Mouse (Mus musculus) adrenal gland, postnatal 25 days (tissue): ENCODE results near the gene Otos. TPM values are rescaled to one million over a fixed set of nuclear protein-coding genes. Genes with fewer than 3 reads are reported as not detected.
A peak's percentile ranks its signal among the peaks of the same experiment; 100 is the strongest.

Experiments used
- DNase-seq: peaks from one replicate; pipeline ENCODE4 v3.0.0; 2021; ENCODE audit warnings: mixed read lengths
- total RNA-seq: library from RNA; stranded (reverse); gene quantifications from 2 replicates; pipeline ENCODE4 v1.2.3, GENCODE M21; 2021

Otos gene
- total RNA-seq, 1 experiment from 2014 or later = not detected

- no peak for DNase-seq
Observed at GRCm38 (mm10) chr1:92646601-92647000, 2.0 kb downstream of the Otos start.

DNA sequence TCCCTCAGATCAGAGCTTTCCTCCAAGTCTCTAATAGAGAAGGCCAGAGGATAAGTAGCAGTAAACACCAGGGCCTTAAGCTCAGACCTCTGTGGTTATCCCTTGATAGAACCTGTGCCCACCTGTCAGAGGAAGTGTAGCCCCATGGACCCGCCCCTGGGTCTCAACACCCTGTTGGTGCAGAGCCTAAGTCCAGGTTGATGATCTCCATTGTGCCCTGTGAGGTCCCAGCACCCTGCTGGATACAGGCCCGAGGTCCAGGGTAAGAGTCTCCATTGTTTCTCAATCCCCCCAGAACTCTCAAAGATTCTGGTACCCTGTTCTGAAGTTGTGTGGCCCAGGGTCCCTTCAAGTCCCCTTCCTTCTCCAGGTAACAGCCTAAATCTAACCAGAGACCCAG is 2.5 kb downstream of the Otos start:
- no peak for DNase-seq

GRCm38 (mm10) chr1:92644916-92645315 is 3.7 kb downstream of the Otos start:
- no peak for DNase-seq

DNA sequence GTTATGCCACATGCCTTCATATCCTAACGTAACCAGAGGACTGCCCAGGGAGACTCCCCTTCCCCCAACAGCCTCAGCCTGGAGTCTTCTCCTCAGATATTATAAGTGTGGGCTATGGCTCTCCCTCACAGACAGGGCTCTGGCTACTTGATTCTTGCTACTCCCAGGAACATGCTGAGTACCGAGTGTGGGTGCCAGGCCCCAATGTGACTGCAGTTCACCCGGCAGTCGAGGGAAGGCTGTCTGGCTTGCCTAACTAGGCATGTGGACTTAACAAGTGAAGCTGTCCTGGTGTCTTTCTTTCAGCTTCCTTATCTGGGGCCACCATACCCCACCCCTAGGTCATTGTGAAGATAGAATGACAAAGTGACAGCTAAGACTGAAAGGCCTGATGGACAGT is 5.0 kb downstream of the Otos start:
- no peak for DNase-seq

- DNase-seq = peak; percentile 90
Observed at GRCm38 (mm10) chr1:92641514-92642272, 6.9 kb downstream of the Otos start, which contains the start of gene Cops9. Gene Cops9, minus strand, starts transcription at chr1:92641985.

DNA sequence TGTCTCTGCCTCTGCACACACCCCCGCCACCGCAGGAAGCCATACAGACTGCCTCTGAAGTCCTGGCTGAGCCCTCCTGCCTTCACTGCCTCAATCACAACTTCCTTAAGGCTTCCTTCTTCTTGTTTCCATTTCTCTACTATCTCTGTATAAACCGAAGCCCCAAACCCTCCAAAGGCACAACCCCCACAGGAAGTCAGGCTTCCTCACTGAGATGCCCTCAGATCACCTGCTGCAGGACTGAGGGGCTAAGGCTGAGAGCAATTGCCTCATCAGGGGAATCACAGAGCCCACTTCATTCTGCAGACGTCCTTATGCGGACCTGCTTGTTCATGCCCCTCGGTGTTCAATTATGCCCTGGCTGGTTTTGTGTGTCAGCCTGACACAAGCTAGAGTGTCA is 8.2 kb downstream of the Otos start:
- no peak for DNase-seq

DNA sequence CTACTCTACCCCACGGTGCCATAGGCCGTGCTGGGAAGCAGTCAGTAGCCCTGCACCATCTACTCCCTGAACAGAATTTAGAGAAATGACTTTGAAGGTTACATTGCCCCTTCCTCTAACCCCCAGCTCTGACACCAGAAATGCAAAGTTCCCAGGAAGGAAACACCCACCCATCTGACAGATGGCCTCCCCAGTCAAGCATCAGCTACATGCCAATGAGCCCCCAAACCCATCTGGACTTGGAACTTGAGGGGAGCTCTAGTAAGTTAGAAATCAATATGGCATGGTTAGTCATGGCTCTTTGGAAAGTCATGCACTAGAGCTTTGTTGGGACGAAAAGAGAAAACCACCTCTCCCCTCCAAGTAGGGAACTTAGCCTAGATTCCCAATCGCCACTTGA is 9.9 kb downstream of the Otos start:
- DNase-seq = no peak

DNA sequence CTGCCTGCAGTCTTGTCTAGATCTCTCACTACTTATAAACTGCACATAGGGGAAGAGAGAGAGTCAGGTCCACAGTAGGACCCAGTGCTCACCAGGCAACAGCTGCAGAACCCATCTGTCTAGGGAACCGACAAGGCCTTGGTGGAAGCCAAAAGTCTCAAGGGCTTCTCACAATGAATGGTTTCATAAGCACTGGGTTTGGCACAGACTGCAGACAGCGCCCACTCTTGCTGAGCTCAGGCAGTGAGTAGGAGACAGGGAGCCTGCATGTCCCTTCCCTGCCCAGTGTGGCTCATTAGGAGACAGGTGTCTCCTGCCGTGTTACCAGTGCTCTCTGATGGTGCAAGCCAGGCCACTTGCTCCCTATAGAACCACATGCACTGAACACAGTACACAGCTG is 10.5 kb downstream of the Otos start:
- peak; percentile 32 for DNase-seq

DNA sequence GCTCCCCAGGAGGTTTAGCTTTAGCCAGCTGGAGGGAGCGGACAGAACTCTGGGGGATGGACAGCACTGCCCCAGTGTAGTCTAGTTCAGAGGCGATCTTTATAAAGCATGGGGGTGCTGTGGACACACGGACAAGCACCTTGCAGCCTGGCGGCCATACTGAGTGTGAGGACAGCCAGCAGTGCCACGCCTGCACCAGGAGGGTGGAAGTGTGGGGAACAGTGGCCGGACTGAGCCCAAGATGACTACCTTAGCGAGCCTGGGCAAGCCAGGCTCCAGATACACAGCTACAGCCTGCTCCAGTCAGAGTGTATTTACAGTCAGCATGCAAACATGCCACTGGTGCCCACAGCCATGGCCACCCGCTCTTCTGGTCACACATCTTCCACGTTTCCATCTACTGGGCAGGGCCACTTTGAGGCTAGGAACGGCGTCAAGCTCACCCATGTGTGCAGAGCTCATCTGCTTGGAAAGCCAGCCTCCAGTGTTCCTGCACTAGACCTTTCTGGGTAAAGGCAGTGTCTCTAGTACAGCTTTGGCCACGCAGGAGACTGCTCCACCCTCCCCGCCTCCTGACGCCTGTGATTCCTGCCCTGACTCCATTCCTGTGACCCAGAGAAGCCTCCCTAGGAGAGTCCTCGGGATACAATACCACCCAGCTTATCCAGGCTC is 11.0 kb downstream of the Otos start:
- no peak for DNase-seq

DNA sequence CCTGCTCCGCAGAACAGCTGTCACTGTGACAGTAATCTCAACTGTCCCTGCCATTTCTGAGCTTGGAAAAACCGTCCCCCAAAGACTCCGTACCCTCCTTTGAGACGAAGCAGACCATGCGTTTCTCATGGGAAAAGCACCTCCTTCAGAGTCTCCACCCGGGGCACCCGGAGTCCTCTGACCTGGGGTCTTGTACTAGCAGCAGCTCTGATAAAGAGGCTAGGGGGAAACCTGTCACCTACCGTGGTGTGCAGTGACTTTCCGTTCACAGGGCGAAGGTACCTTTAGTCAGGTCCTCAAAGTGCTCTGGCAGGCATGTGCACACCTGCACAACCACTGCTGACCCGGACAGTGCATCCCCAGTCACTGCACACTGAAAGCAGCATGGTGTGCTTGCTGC is 12.0 kb downstream of the Otos start:
- no peak for DNase-seq

GRCm38 (mm10) chr1:92636015-92636414 is 12.6 kb downstream of the Otos start:
- no peak for DNase-seq

GRCm38 (mm10) chr1:92634976-92635599 is 13.6 kb downstream of the Otos start:
- no peak for DNase-seq

DNA sequence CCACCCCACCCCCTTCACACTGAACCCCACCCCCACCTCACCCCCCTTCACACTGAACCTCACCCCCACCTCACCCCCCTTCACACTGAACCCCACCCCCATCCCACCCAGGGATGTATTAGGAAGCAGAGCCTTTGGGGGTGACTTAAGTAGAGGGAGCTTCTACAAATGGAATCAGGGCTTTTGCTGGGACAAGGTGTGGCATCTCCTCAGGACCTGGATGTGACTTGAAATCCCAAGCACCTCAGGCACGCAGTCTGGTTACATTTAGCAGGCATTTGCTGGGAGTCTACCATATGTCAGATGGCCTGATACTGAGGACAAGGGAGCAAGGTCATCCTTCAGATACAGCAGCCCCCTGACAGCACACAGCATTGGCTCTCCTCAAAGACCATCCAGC is 14.1 kb downstream of the Otos start:
- DNase-seq = no peak

DNA sequence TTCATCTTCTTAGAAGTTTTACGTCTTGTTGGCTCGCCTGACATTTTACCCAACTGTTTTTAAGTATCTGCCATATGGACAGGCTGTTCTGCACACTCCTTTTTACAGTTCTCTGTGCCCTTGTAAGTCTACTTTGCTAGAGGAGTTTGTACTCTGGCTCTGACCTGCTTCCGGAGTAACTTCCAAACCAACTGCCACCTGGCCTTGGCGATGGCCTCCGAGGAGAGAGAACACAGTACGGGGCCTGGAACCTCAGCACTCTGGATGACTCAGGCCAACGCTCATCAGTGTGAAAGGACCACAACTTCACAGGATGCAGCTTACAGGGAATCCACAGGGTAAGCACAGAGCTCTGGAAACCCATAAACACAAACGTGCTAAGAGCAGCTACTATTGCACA is 14.9 kb downstream of the Otos start:
- DNase-seq = no peak

GRCm38 (mm10) chr1:92632948-92633347 is 15.7 kb downstream of the Otos start:
- no peak for DNase-seq

DNA sequence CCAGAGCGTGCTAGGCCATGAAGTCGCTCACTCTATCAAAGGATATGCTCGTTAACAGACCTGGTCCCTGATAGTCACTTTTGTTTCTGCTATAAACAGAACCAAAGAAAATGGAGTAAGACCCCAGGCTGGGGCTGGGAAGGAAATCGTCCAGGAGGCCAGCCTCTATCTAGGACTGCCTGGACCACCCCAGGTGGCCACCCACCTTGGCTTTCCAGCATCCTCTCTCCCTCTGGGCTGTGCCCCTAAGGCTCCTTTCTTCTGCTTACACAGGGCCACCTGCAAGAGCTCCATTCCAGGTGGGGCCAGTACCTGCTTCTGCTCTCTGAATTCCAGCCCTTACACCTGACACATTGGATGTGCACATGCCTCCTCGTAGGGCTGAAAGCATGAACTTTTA is 16.4 kb downstream of the Otos start:
- DNase-seq = no peak

- no peak for DNase-seq
Observed at GRCm38 (mm10) chr1:92628227-92628626, 20.4 kb downstream of the Otos start.

DNA sequence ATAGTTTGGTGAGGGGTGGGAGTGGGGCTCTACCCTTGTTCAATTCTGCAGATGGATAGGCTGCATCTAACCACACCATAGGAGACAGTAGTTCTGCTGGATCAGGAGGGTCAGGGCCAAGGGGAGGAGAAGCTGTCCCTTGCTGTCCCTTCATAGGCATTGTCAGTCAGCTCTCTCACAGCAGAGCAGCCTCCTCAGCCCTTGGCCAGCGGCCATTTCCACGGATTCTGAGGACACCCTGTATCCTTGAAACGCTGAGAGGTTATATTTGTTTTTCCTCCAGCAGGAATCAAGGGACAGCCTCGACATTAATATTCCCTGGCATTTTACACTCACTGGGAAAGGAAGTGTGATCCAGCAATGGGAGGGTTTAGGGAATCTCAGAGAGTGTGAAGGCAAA is 30.3 kb downstream of the Otos start:
- peak; percentile 84 for DNase-seq

GRCm38 (mm10) chr1:92617488-92617887 is 31.2 kb downstream of the Otos start, which contains the start of gene Olfr12:
Gene Olfr12, plus strand, starts transcription at chr1:92617788.
- DNase-seq = no peak

DNA sequence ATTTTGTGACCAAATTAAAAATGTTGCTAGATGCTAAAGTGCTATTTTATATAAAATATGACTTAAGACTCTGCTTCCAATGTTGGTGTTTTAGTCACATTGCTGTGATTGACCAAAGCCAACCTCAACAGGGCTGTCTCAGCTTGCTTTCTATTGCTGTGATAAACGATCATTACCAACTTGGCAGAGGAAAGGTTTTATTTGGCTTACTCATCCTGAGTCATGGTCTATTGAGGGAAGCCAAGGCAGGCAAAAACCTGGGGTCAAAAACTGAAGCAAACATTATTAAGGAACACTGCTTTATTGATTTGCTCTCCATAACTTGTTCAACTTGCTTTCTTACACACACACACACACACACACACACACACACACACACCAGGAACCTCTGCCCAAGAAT is 32.6 kb downstream of the Otos start:
- no peak for DNase-seq

- DNase-seq = no peak
Observed at GRCm38 (mm10) chr1:92614516-92614915, 34.1 kb downstream of the Otos start.

DNA sequence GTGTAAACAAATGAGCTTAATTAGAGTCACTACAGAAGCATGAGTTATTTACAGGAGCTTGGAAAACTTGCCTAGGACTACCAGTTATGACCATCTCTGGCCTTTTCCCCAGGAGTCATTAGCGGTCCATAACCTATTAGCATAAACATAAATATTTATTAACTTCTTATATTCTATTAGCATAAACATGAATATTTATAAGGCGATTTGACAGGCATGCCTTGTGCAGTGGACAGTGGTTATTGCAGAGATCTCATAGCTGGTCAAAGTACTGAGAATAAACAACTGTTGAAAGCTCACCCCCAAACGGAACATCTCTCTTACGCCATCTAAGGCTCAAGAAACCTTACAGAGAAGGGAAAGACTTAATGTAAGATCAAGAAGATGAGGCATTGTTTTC is 35.5 kb downstream of the Otos start:
- DNase-seq = no peak

- peak; percentile 46 for DNase-seq
Observed at GRCm38 (mm10) chr1:92611008-92611407, 37.6 kb downstream of the Otos start.

DNA sequence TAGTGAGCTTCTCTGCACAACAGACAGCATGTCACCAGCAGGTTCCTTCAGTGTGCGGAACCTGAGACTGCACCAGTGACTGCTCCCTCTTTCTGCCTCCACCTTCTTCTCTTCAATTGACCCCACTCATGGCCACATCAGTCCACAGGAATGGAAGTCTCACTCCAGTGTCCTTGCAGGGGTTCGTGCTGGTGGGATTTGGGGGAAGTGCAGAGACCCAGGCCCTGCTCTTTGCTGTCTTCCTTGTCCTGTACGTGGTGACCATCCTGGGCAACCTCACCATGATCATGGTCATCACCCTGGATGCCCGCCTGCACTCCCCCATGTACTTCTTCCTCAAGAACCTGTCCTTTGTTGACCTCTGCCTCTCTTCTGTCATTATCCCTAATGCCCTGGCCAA is 40.9 kb downstream of the Otos start:
- DNase-seq = no peak
